Comparison of ENCODE assay signal across 28 mouse cellular contexts in genomic region chr6:97262229-97262628, GRCm38 (mm10). TPM values are rescaled to one million over a fixed set of nuclear protein-coding genes. Genes with fewer than 3 reads are reported as not detected.
"Had no signal": no experiment of that assay in that cellular context is flagged by ENCODE, and none has a peak within 500 bp of the region (broad histone marks: within the 10 kb centered on the region; RNA-seq: fewer than 3 reads in every experiment).

No protein-coding gene starts in this region.

- H3K27me3 ChIP-seq: limb, embryonic 13.5 days; liver, embryonic 13.5 days; lung, embryonic 15.5 days; midbrain, embryonic 15.5 days; neural tube, embryonic 12.5 days; neural tube, embryonic 15.5 days had no signal

- ATAC-seq: intestine, postnatal 0 days; midbrain, embryonic 15.5 days had no signal

- DNase-seq: kidney, adult 8-10 months; kidney, postnatal 25 days; layer of hippocampus, adult 9-11 months; liver, embryonic 13.5 days; lung, adult 18-20 months; lung, postnatal 10 days; lung, postnatal 36 days; right cerebral cortex, adult 18-20 months; right cerebral cortex, postnatal 14 days; right cerebral cortex, postnatal 4 days; thymus, adult 2 months; thymus, postnatal 14 days; thymus, postnatal 4 days had no signal

- H3K9ac ChIP-seq: limb, embryonic 13.5 days; liver, embryonic 13.5 days; lung, embryonic 15.5 days; midbrain, embryonic 15.5 days; neural tube, embryonic 12.5 days; neural tube, embryonic 15.5 days had no signal

- H3K4me3 ChIP-seq: layer of hippocampus, adult 2 months; limb, embryonic 10.5 days; limb, embryonic 13.5 days; liver, embryonic 13.5 days; lung, embryonic 15.5 days; megakaryocyte, embryonic 14.5 days; midbrain, embryonic 10.5 days; midbrain, embryonic 15.5 days; neural tube, embryonic 12.5 days; neural tube, embryonic 15.5 days had no signal

- H3K27ac ChIP-seq: layer of hippocampus, adult 2 months; limb, embryonic 10.5 days; limb, embryonic 13.5 days; liver, embryonic 13.5 days; lung, embryonic 15.5 days; midbrain, embryonic 10.5 days; midbrain, embryonic 15.5 days; neural tube, embryonic 12.5 days; neural tube, embryonic 15.5 days; stomach, postnatal 0 days had no signal

- H3K9me3 ChIP-seq: limb, embryonic 10.5 days; limb, embryonic 13.5 days; liver, embryonic 13.5 days; lung, embryonic 15.5 days; megakaryocyte, embryonic 14.5 days; midbrain, embryonic 10.5 days; midbrain, embryonic 15.5 days; neural tube, embryonic 12.5 days; neural tube, embryonic 15.5 days had no signal

- H3K4me2 ChIP-seq: limb, embryonic 13.5 days; liver, embryonic 13.5 days; lung, embryonic 15.5 days; midbrain, embryonic 15.5 days; neural tube, embryonic 12.5 days; neural tube, embryonic 15.5 days had no signal

- H3K36me3 ChIP-seq: limb, embryonic 10.5 days; limb, embryonic 13.5 days; liver, embryonic 13.5 days; lung, embryonic 15.5 days; midbrain, embryonic 10.5 days; midbrain, embryonic 15.5 days; neural tube, embryonic 12.5 days; neural tube, embryonic 15.5 days had no signal

- H3K4me1 ChIP-seq: limb, embryonic 10.5 days; limb, embryonic 13.5 days; liver, embryonic 13.5 days; lung, embryonic 15.5 days; midbrain, embryonic 10.5 days; midbrain, embryonic 15.5 days; neural tube, embryonic 12.5 days; neural tube, embryonic 15.5 days had no signal

RNA-seq across cellular contexts. Expression of gene Lmod3, which starts 9.7 kb away (rescaled TPM):
- total RNA-seq: layer of hippocampus, adult 2 months; layer of hippocampus, postnatal 25 days; left cerebral cortex, adult 18-20 months; left cerebral cortex, postnatal 25 days had no signal
- polyA plus RNA-seq: midbrain, embryonic 10.5 days; midbrain, embryonic 15.5 days; stomach, embryonic 14.5 days had no signal
